Comparison of ENCODE assay signal across 10 mouse cellular contexts in genomic region chr13:51806220-51806619, GRCm38 (mm10). TPM values are rescaled to one million over a fixed set of nuclear protein-coding genes. Genes with fewer than 3 reads are reported as not detected.
A peak's percentile ranks its signal among the peaks of the same experiment; 100 is the strongest.
DNase-seq lines count a peak whose midpoint lies in the region; ATAC-seq and TF ChIP-seq lines count a peak whose summit lies in the region.
"Had no signal": no experiment of that assay in that cellular context is flagged by ENCODE, and none has a peak within 500 bp of the region (broad histone marks: within the 10 kb centered on the region; RNA-seq: fewer than 3 reads in every experiment).

No protein-coding gene starts in this region.

- H3K36me3 ChIP-seq in hindbrain, embryonic 13.5 days: no peaks in the 10 kb centered on the region
- no peaks in the 10 kb centered on the region for H3K36me3 ChIP-seq in hindbrain, embryonic 12.5 days
- H3K36me3 ChIP-seq in stomach, embryonic 16.5 days (ENCODE audit: control insufficient read depth, insufficient read depth, low read length): no peaks in the 10 kb centered on the region
- no peaks in the 10 kb centered on the region for H3K36me3 ChIP-seq in stomach, postnatal 0 days (ENCODE audit: control insufficient read depth, insufficient read depth, low read length)
- no peaks in the 10 kb centered on the region for H3K36me3 ChIP-seq in neural tube, embryonic 15.5 days

- DNase-seq in stomach, postnatal 0 days (ENCODE audit: low spot score): no peak
- peak; percentile 77 to 79 for DNase-seq in cerebellum, postnatal 14 days
- DNase-seq in gastrocnemius, postnatal 36 days: no peak
- DNase-seq in frontal cortex, postnatal 36 days (ENCODE audit: low spot score in 2 of 2): no peak
- DNase-seq: heart, adult 11 months; kidney, postnatal 4 days had no signal

- peak overlapping the region; percentile 53; the same call in 1 of the 2 replicates for H3K9ac ChIP-seq in hindbrain, embryonic 13.5 days
- no peak overlapping the region for H3K9ac ChIP-seq in hindbrain, embryonic 12.5 days
- no peak overlapping the region for H3K9ac ChIP-seq in stomach, embryonic 16.5 days (ENCODE audit: low read length)
- no peak overlapping the region for H3K9ac ChIP-seq in stomach, postnatal 0 days (ENCODE audit: low read length)
- no peak overlapping the region for H3K9ac ChIP-seq in neural tube, embryonic 15.5 days (replicated peaks)

- TF ChIP-seq CTCF in stomach, postnatal 0 days (IDR thresholded peaks at IDR 0.05; ENCODE audit: low read depth): no peak

- WGBS in hindbrain, embryonic 13.5 days: 80% methylated on average over 15 of the region's 15 CpGs
- 87% methylated on average over 15 of the region's 15 CpGs for WGBS in hindbrain, embryonic 12.5 days
- 78% methylated on average over 15 of the region's 15 CpGs for WGBS in stomach, embryonic 16.5 days
- 76% methylated on average over 15 of the region's 15 CpGs for WGBS in stomach, postnatal 0 days
- 71% methylated on average over 15 of the region's 15 CpGs for WGBS in neural tube, embryonic 15.5 days

- no peak overlapping the region for H3K4me2 ChIP-seq in hindbrain, embryonic 13.5 days
- no peak overlapping the region for H3K4me2 ChIP-seq in hindbrain, embryonic 12.5 days (replicated peaks)
- no peak overlapping the region for H3K4me2 ChIP-seq in stomach, embryonic 16.5 days (ENCODE audit: low read depth, low read length)
- H3K4me2 ChIP-seq in stomach, postnatal 0 days (replicated peaks; ENCODE audit: low read depth): no peak overlapping the region
- no peak overlapping the region for H3K4me2 ChIP-seq in neural tube, embryonic 15.5 days

- peak overlapping the region; percentile 70 for H3K27ac ChIP-seq in hindbrain, embryonic 13.5 days
- no peak overlapping the region for H3K27ac ChIP-seq in hindbrain, embryonic 12.5 days
- no peak overlapping the region for H3K27ac ChIP-seq in stomach, embryonic 16.5 days (ENCODE audit: low read length)
- H3K27ac ChIP-seq in stomach, postnatal 0 days (replicated peaks): no peak overlapping the region
- H3K27ac ChIP-seq in neural tube, embryonic 15.5 days (replicated peaks): peak overlapping the region; percentile 73

- no peak for TF ChIP-seq EP300 in stomach, postnatal 0 days (optimal IDR thresholded peaks at IDR 0.05)

- H3K4me1 ChIP-seq in hindbrain, embryonic 13.5 days (replicated peaks): peaks cover 17% of the 10 kb centered on the region
- H3K4me1 ChIP-seq in hindbrain, embryonic 12.5 days: peaks cover 11% of the 10 kb centered on the region
- no peaks in the 10 kb centered on the region for H3K4me1 ChIP-seq in stomach, embryonic 16.5 days (ENCODE audit: control insufficient read depth, insufficient read depth, low read length)
- H3K4me1 ChIP-seq in stomach, postnatal 0 days (replicated peaks; ENCODE audit: control insufficient read depth, insufficient read depth): no peaks in the 10 kb centered on the region
- H3K4me1 ChIP-seq in neural tube, embryonic 15.5 days: peaks cover 14% of the 10 kb centered on the region

- H3K27me3 ChIP-seq in hindbrain, embryonic 13.5 days: no peaks in the 10 kb centered on the region
- H3K27me3 ChIP-seq in hindbrain, embryonic 12.5 days: no peaks in the 10 kb centered on the region
- no peaks in the 10 kb centered on the region for H3K27me3 ChIP-seq in stomach, embryonic 16.5 days (ENCODE audit: control insufficient read depth, insufficient read depth, low read length)
- H3K27me3 ChIP-seq in stomach, postnatal 0 days (ENCODE audit: control insufficient read depth, insufficient read depth, low read length): no peaks in the 10 kb centered on the region
- H3K27me3 ChIP-seq in neural tube, embryonic 15.5 days (replicated peaks): no peaks in the 10 kb centered on the region

- no peak overlapping the region for H3K4me3 ChIP-seq in hindbrain, embryonic 13.5 days
- no peak overlapping the region for H3K4me3 ChIP-seq in hindbrain, embryonic 12.5 days
- H3K4me3 ChIP-seq in stomach, embryonic 16.5 days (replicated peaks; ENCODE audit: low read length): no peak overlapping the region
- H3K4me3 ChIP-seq in stomach, postnatal 0 days (ENCODE audit: low read depth, low read length): no peak overlapping the region
- no peak overlapping the region for H3K4me3 ChIP-seq in neural tube, embryonic 15.5 days (replicated peaks)

- H3K9me3 ChIP-seq in hindbrain, embryonic 13.5 days: no peaks in the 10 kb centered on the region
- H3K9me3 ChIP-seq in hindbrain, embryonic 12.5 days (replicated peaks): no peaks in the 10 kb centered on the region
- no peaks in the 10 kb centered on the region for H3K9me3 ChIP-seq in stomach, embryonic 16.5 days (replicated peaks; ENCODE audit: control insufficient read depth, low read length)
- no peaks in the 10 kb centered on the region for H3K9me3 ChIP-seq in stomach, postnatal 0 days (ENCODE audit: control insufficient read depth, low read length)
- no peaks in the 10 kb centered on the region for H3K9me3 ChIP-seq in neural tube, embryonic 15.5 days (replicated peaks)

- intact Hi-C loops in gastrocnemius, postnatal 36 days (cut with DNase I): no loop called here

- ATAC-seq in hindbrain, embryonic 13.5 days (ENCODE audit: low FRiP score): 0 out of 2 replicates have a peak, but pooled peaks have one; percentile 43
- ATAC-seq in hindbrain, embryonic 12.5 days (ENCODE audit: low FRiP score): no peak
- peak; percentile 19; the same call in 1 of the 2 replicates for ATAC-seq in stomach, embryonic 16.5 days (ENCODE audit: insufficient read depth, low FRiP score)
- no peak; the same call in 1 of the 2 replicates for ATAC-seq in stomach, postnatal 0 days (ENCODE audit: low FRiP score, low TSS enrichment)
- peak; percentile 40 for ATAC-seq in neural tube, embryonic 15.5 days (ENCODE audit: low FRiP score)

RNA-seq across cellular contexts. Expression of gene Sema4d, which starts 12.7 kb away (rescaled TPM):
- 10.5 and 10.9 TPM in 2 replicates for polyA plus RNA-seq in hindbrain, embryonic 13.5 days (2015; fragmentation: Nextera tagmentation; extraction: Ambion mirVana)
- polyA plus RNA-seq in hindbrain, embryonic 12.5 days (2016; fragmentation: Nextera tagmentation; extraction: Ambion mirVana): 7.2 and 7.7 TPM in 2 replicates
- 11.5 and 14.1 TPM in 2 replicates for polyA plus RNA-seq in stomach, embryonic 16.5 days (2015; fragmentation: Nextera tagmentation; extraction: Ambion mirVana)
- polyA plus RNA-seq in stomach, postnatal 0 days (2015; fragmentation: Nextera tagmentation; extraction: Ambion mirVana): 6.7 and 8.0 TPM in 2 replicates
- polyA plus RNA-seq in neural tube, embryonic 15.5 days (2015; fragmentation: Nextera tagmentation; extraction: Ambion mirVana): 15.2 and 17.9 TPM in 2 replicates
- 100 to 1,000 TPM; 123 to 134 TPM for total RNA-seq in gastrocnemius, postnatal 36 days (2021)

RNA-seq across cellular contexts. Expression of gene Gadd45g, which starts 40.3 kb away (rescaled TPM):
- 113 and 116 TPM in 2 replicates for polyA plus RNA-seq in hindbrain, embryonic 13.5 days (2015; fragmentation: Nextera tagmentation; extraction: Ambion mirVana)
- polyA plus RNA-seq in hindbrain, embryonic 12.5 days (2016; fragmentation: Nextera tagmentation; extraction: Ambion mirVana): 163 and 181 TPM in 2 replicates
- 41.4 and 44.0 TPM in 2 replicates for polyA plus RNA-seq in stomach, embryonic 16.5 days (2015; fragmentation: Nextera tagmentation; extraction: Ambion mirVana)
- 37.1 and 39.1 TPM in 2 replicates for polyA plus RNA-seq in stomach, postnatal 0 days (2015; fragmentation: Nextera tagmentation; extraction: Ambion mirVana)
- polyA plus RNA-seq in neural tube, embryonic 15.5 days (2015; fragmentation: Nextera tagmentation; extraction: Ambion mirVana): 32.1 and 35.4 TPM in 2 replicates
- total RNA-seq in gastrocnemius, postnatal 36 days (2021): 10 to 100 TPM in 1 of 2 experiments, 1 to 10 TPM in 1; 8.0 to 58.7 TPM

Comparison
In these comparisons a context has a peak if more than half of its experiments do, and no peak if none do; other contexts are left out.
1. ATAC-seq: peak in hindbrain, embryonic 13.5 days (single experiment), stomach, embryonic 16.5 days (single experiment) and neural tube, embryonic 15.5 days (single experiment); none in hindbrain, embryonic 12.5 days (single experiment) and stomach, postnatal 0 days (single experiment).
2. H3K27ac ChIP-seq: peak in hindbrain, embryonic 13.5 days (single experiment) and neural tube, embryonic 15.5 days (single experiment); none in hindbrain, embryonic 12.5 days (single experiment), stomach, embryonic 16.5 days (single experiment) and stomach, postnatal 0 days (single experiment).
3. DNase-seq: peak in cerebellum, postnatal 14 days (2 of 2); none in stomach, postnatal 0 days (single experiment), gastrocnemius, postnatal 36 days (0 of 2) and frontal cortex, postnatal 36 days (0 of 2).